Mouse (Mus musculus): ENCODE data around the gene Peli1. TPM values are rescaled to one million over a fixed set of nuclear protein-coding genes. Genes with fewer than 3 reads are reported as not detected.

Gene Peli1
- polyA plus RNA-seq, 1 experiment from 2014 or later = 104 TPM

GRCm38 (mm10) chr11:21150316-21150715, 59.2 kb downstream of the Peli1 start:
- peaks cover 41% of the 10 kb centered on the region for H3K36me3 ChIP-seq (ENCODE audit: control insufficient read depth, insufficient read depth, low read length)
- H3K27ac ChIP-seq (replicated peaks; ENCODE audit: low read depth, low read length) = no peak overlapping the region
- no peak overlapping the region for H3K9ac ChIP-seq (replicated peaks; ENCODE audit: low read length)
- WGBS = 93% methylated on average over 5 of the region's 5 CpGs
- DNase-seq = no peak
- no peak for ATAC-seq (ENCODE audit: low FRiP score, low TSS enrichment)
- no peaks in the 10 kb centered on the region for H3K4me1 ChIP-seq (ENCODE audit: control insufficient read depth, insufficient read depth, low read length)
- H3K4me3 ChIP-seq (replicated peaks; ENCODE audit: low read depth, low read length) = no peak overlapping the region
- H3K4me2 ChIP-seq (ENCODE audit: low read length) = no peak overlapping the region
- no peaks in the 10 kb centered on the region for H3K9me3 ChIP-seq (ENCODE audit: control insufficient read depth, low read length)
- H3K27me3 ChIP-seq (ENCODE audit: control insufficient read depth, insufficient read depth, low read length) = no peaks in the 10 kb centered on the region

- Histone ChIP-seq H3K27ac (replicated peaks; ENCODE audit: low read depth, low read length) (no peak overlapping the region), H3K4me3 (replicated peaks; ENCODE audit: low read depth, low read length) (no peak overlapping the region), H3K9ac (replicated peaks; ENCODE audit: low read length) (no peak overlapping the region), H3K4me1 (ENCODE audit: control insufficient read depth, insufficient read depth, low read length) (no peaks in the 10 kb centered on the region), H3K36me3 (ENCODE audit: control insufficient read depth, insufficient read depth, low read length) (peaks cover 37% of the 10 kb centered on the region), H3K27me3 (ENCODE audit: control insufficient read depth, insufficient read depth, low read length) (no peaks in the 10 kb centered on the region), H3K4me2 (ENCODE audit: low read length) (no peak overlapping the region), H3K9me3 (ENCODE audit: control insufficient read depth, low read length) (no peaks in the 10 kb centered on the region)
- DNase-seq (no peak), ATAC-seq (ENCODE audit: low FRiP score, low TSS enrichment) (no peak)
- WGBS = 100% methylated on average over 1 of the region's 1 CpGs
Measured at GRCm38 (mm10) chr11:21151672-21152071, 60.6 kb downstream of the Peli1 start.

GRCm38 (mm10) chr11:21153111-21153510, 62.0 kb downstream of the Peli1 start:
- no peak overlapping the region for H3K4me3 ChIP-seq (replicated peaks; ENCODE audit: low read depth, low read length)
- ATAC-seq (ENCODE audit: low FRiP score, low TSS enrichment) (no peak), DNase-seq (no peak)
- H3K27ac ChIP-seq (replicated peaks; ENCODE audit: low read depth, low read length) = no peak overlapping the region
- peaks cover 24% of the 10 kb centered on the region for H3K36me3 ChIP-seq (ENCODE audit: control insufficient read depth, insufficient read depth, low read length)
- H3K9ac ChIP-seq (replicated peaks; ENCODE audit: low read length) = no peak overlapping the region
- H3K4me2 ChIP-seq (ENCODE audit: low read length) = no peak overlapping the region
- WGBS = 94% methylated on average over 4 of the region's 4 CpGs
- no peaks in the 10 kb centered on the region for H3K9me3 ChIP-seq (ENCODE audit: control insufficient read depth, low read length)
- no peaks in the 10 kb centered on the region for H3K27me3 ChIP-seq (ENCODE audit: control insufficient read depth, insufficient read depth, low read length)
- no peaks in the 10 kb centered on the region for H3K4me1 ChIP-seq (ENCODE audit: control insufficient read depth, insufficient read depth, low read length)

GRCm38 (mm10) chr11:21157595-21157994, 66.5 kb downstream of the Peli1 start:
- Histone ChIP-seq H3K27ac (replicated peaks; ENCODE audit: low read depth, low read length) (no peak overlapping the region), H3K36me3 (ENCODE audit: control insufficient read depth, insufficient read depth, low read length) (peaks cover 6% of the 10 kb centered on the region; the same call in 1 of the 2 replicates), H3K9ac (replicated peaks; ENCODE audit: low read length) (no peak overlapping the region), H3K4me1 (ENCODE audit: control insufficient read depth, insufficient read depth, low read length) (no peaks in the 10 kb centered on the region), H3K4me3 (replicated peaks; ENCODE audit: low read depth, low read length) (no peak overlapping the region), H3K27me3 (ENCODE audit: control insufficient read depth, insufficient read depth, low read length) (no peaks in the 10 kb centered on the region), H3K4me2 (ENCODE audit: low read length) (no peak overlapping the region), H3K9me3 (ENCODE audit: control insufficient read depth, low read length) (no peaks in the 10 kb centered on the region)
- DNase-seq (no peak), ATAC-seq (ENCODE audit: low FRiP score, low TSS enrichment) (no peak)
- 74% methylated on average over 4 of the region's 4 CpGs for WGBS

GRCm38 (mm10) chr11:21162093-21162492, 71.0 kb downstream of the Peli1 start:
- Histone ChIP-seq H3K4me1 (ENCODE audit: control insufficient read depth, insufficient read depth, low read length) (peaks cover 8% of the 10 kb centered on the region; the same call in 1 of the 2 replicates), H3K27ac (replicated peaks; ENCODE audit: low read depth, low read length) (no peak overlapping the region), H3K4me2 (ENCODE audit: low read length) (no peak overlapping the region), H3K9ac (replicated peaks; ENCODE audit: low read length) (no peak overlapping the region), H3K27me3 (ENCODE audit: control insufficient read depth, insufficient read depth, low read length) (no peaks in the 10 kb centered on the region), H3K4me3 (replicated peaks; ENCODE audit: low read depth, low read length) (no peak overlapping the region), H3K9me3 (ENCODE audit: control insufficient read depth, low read length) (no peaks in the 10 kb centered on the region), H3K36me3 (ENCODE audit: control insufficient read depth, insufficient read depth, low read length) (no peaks in the 10 kb centered on the region)
- ATAC-seq (ENCODE audit: low FRiP score, low TSS enrichment) (no peak), DNase-seq (no peak)
- WGBS = 85% methylated on average over 5 of the region's 5 CpGs

GRCm38 (mm10) chr11:21163143-21163542, 72.1 kb downstream of the Peli1 start:
- H3K4me1 ChIP-seq (ENCODE audit: control insufficient read depth, insufficient read depth, low read length) = peaks cover 8% of the 10 kb centered on the region; the same call in 1 of the 2 replicates
- no peak overlapping the region for H3K27ac ChIP-seq (replicated peaks; ENCODE audit: low read depth, low read length)
- H3K9me3 ChIP-seq (ENCODE audit: control insufficient read depth, low read length) = no peaks in the 10 kb centered on the region
- DNase-seq (no peak), ATAC-seq (ENCODE audit: low FRiP score, low TSS enrichment) (no peak)
- no peak overlapping the region for H3K4me2 ChIP-seq (ENCODE audit: low read length)
- no peak overlapping the region for H3K4me3 ChIP-seq (replicated peaks; ENCODE audit: low read depth, low read length)
- no peaks in the 10 kb centered on the region for H3K27me3 ChIP-seq (ENCODE audit: control insufficient read depth, insufficient read depth, low read length)
- H3K9ac ChIP-seq (replicated peaks; ENCODE audit: low read length) = no peak overlapping the region
- 72% methylated on average over 7 of the region's 7 CpGs for WGBS
- H3K36me3 ChIP-seq (ENCODE audit: control insufficient read depth, insufficient read depth, low read length) = no peaks in the 10 kb centered on the region

- Histone ChIP-seq H3K4me3 (replicated peaks; ENCODE audit: low read depth, low read length) (no peak overlapping the region), H3K36me3 (ENCODE audit: control insufficient read depth, insufficient read depth, low read length) (no peaks in the 10 kb centered on the region), H3K9me3 (ENCODE audit: control insufficient read depth, low read length) (no peaks in the 10 kb centered on the region), H3K27ac (replicated peaks; ENCODE audit: low read depth, low read length) (no peak overlapping the region), H3K27me3 (ENCODE audit: control insufficient read depth, insufficient read depth, low read length) (no peaks in the 10 kb centered on the region), H3K4me1 (ENCODE audit: control insufficient read depth, insufficient read depth, low read length) (peaks cover 8% of the 10 kb centered on the region; the same call in 1 of the 2 replicates), H3K9ac (replicated peaks; ENCODE audit: low read length) (peak overlapping the region; percentile 16; the same call in 1 of the 2 replicates), H3K4me2 (ENCODE audit: low read length) (0 out of 2 replicates have a peak overlapping the region, but pooled peaks have one; percentile 17)
- DNase-seq (peak; percentile 39), ATAC-seq (ENCODE audit: low FRiP score, low TSS enrichment) (0 out of 2 replicates have a peak, but pooled peaks have one; percentile 24)
- WGBS = 7% methylated on average over 5 of the region's 5 CpGs
Measured at GRCm38 (mm10) chr11:21163673-21164072, 72.6 kb downstream of the Peli1 start.

- Histone ChIP-seq H3K27me3 (ENCODE audit: control insufficient read depth, insufficient read depth, low read length) (no peaks in the 10 kb centered on the region), H3K27ac (replicated peaks; ENCODE audit: low read depth, low read length) (no peak overlapping the region), H3K4me3 (replicated peaks; ENCODE audit: low read depth, low read length) (no peak overlapping the region), H3K9ac (replicated peaks; ENCODE audit: low read length) (peak overlapping the region; percentile 16; the same call in 1 of the 2 replicates), H3K4me1 (ENCODE audit: control insufficient read depth, insufficient read depth, low read length) (peaks cover 8% of the 10 kb centered on the region; the same call in 1 of the 2 replicates), H3K4me2 (ENCODE audit: low read length) (no peak overlapping the region), H3K36me3 (ENCODE audit: control insufficient read depth, insufficient read depth, low read length) (no peaks in the 10 kb centered on the region), H3K9me3 (ENCODE audit: control insufficient read depth, low read length) (no peaks in the 10 kb centered on the region)
- WGBS = 53% methylated on average over 8 of the region's 8 CpGs
- ATAC-seq (ENCODE audit: low FRiP score, low TSS enrichment) (no peak), DNase-seq (no peak)
Measured at GRCm38 (mm10) chr11:21164312-21164993, 73.4 kb downstream of the Peli1 start.

- Histone ChIP-seq H3K36me3 (ENCODE audit: control insufficient read depth, insufficient read depth, low read length) (no peaks in the 10 kb centered on the region), H3K4me3 (replicated peaks; ENCODE audit: low read depth, low read length) (no peak overlapping the region), H3K9me3 (ENCODE audit: control insufficient read depth, low read length) (no peaks in the 10 kb centered on the region), H3K9ac (replicated peaks; ENCODE audit: low read length) (no peak overlapping the region), H3K4me2 (ENCODE audit: low read length) (no peak overlapping the region), H3K27ac (replicated peaks; ENCODE audit: low read depth, low read length) (no peak overlapping the region), H3K27me3 (ENCODE audit: control insufficient read depth, insufficient read depth, low read length) (no peaks in the 10 kb centered on the region), H3K4me1 (ENCODE audit: control insufficient read depth, insufficient read depth, low read length) (peaks cover 8% of the 10 kb centered on the region; the same call in 1 of the 2 replicates)
- DNase-seq = no peak
- 80% methylated on average over 4 of the region's 4 CpGs for WGBS
- ATAC-seq (ENCODE audit: low FRiP score, low TSS enrichment) = no peak
Measured at GRCm38 (mm10) chr11:21164994-21165560, 74.0 kb downstream of the Peli1 start.
